Mouse (Mus musculus): Measurements from ENCODE around the gene Dtwd1. TPM values are rescaled to one million over a fixed set of nuclear protein-coding genes. Genes with fewer than 3 reads are reported as not detected.

Gene Dtwd1
- 18.8 TPM for polyA plus RNA-seq (2014; fragmentation: Illumina TruSeq; extraction: RNeasy Lipid Tissue Mini Kit (QIAGEN cat#74804); ENCODE audit: low read depth, low replicate concordance)

DNA sequence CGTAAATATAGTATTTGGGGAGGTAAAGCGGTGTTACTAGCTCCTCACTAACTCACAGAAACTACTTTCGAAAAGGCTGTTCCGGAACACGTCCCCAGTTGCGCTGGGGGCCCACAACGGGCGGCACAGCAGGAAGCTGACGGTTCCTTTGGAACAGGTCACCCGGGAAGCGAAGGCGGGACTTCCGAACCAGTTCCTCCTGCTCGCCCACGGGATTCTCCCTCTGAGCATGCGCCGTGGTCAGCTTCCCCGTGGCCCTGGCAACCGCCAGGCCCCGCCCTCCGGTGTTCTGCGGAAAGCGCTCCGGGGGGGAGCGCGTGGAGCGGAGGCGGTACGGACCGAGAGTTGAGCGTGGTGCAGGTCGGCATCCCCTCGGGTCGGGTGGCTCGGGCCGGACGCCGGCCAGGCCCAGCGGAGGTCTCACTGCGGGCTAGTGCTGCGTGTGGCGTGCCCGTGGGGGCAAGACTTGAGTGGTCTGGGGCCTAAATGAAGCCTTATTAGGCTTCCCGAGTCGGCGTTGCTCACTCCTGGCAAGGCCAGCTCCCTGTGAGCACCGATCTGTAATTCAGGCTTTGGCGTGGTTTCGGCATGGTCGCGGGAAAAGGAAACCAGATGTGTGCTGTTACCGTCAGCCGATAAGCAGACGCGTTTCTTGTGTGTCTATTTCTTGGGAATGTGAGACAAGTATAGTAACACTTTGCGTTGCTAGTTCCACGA is at the start of gene Dtwd1, which contains the start of gene Fam227b:
Gene Dtwd1, plus strand, starts transcription at position 287 of the 717 bp plus-strand sequence.
Gene Fam227b, minus strand, starts transcription at position 150 of the 717 bp plus-strand sequence.

GRCm38 (mm10) chr2:126214800-126215199 is 62.9 kb downstream of the Dtwd1 start, which contains the start of gene Gm17555:
TSS of gene Gm17555 (plus strand) at chr2:126215100.

Other genes with a start within 250 kb of the Dtwd1 start
- 1.2 TPM for gene Fgf7, start 117.5 kb upstream of the Dtwd1 start, polyA plus RNA-seq (2014; fragmentation: Illumina TruSeq; extraction: RNeasy Lipid Tissue Mini Kit (QIAGEN cat#74804); ENCODE audit: low read depth, low replicate concordance)
- not detected for gene Fam227b, start 137 bp upstream of the Dtwd1 start, polyA plus RNA-seq (2014; fragmentation: Illumina TruSeq; extraction: RNeasy Lipid Tissue Mini Kit (QIAGEN cat#74804); ENCODE audit: low read depth, low replicate concordance)
- not detected for gene Gm17555, start 63.0 kb downstream of the Dtwd1 start, polyA plus RNA-seq (2014; fragmentation: Illumina TruSeq; extraction: RNeasy Lipid Tissue Mini Kit (QIAGEN cat#74804); ENCODE audit: low read depth, low replicate concordance)

Measured in adrenal gland, adult 10 weeks (tissue).